Mouse (Mus musculus): ENCODE results near the gene Gm9268.
"Not testable (repeated sequence)": the region's sequence is repeated elsewhere in the genome, so short reads cannot be mapped to it uniquely, and the experiment has no call there.

Gene Gm9268

GRCm38 (mm10) chr7:43018465-43018864 is at the start of gene Gm9268:
TSS of gene Gm9268 (plus strand) at chr7:43018765.
- not testable (repeated sequence) for DNase-seq (ENCODE audit: extremely low spot score)

- no peak for DNase-seq (ENCODE audit: extremely low spot score)
Observed at GRCm38 (mm10) chr7:42980098-42980497, 38.5 kb upstream of the Gm9268 start.

- DNase-seq (ENCODE audit: extremely low spot score): no peak
Observed at GRCm38 (mm10) chr7:42980739-42981138, 37.8 kb upstream of the Gm9268 start.

DNA sequence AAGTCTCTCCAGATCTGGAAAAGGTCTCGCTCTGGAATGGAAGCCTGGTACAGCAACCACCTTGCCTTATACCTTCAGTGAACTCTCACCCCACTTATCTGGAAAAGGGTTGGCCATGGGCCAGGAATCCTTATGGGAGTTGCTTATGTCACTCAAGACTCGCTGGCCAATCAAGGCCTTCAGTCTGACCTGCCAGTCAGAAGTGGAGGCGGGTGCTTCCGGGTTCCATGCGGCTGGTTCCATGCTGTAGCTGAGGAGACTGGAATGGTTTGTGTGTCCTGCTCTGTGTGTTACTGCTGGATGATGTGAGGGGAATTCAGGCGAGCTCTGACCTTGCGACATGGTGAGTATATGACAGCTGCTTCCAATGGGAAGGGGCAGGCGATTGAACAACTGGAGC is 59.3 kb downstream of the Gm9268 start:
- DNase-seq (ENCODE audit: extremely low spot score): no peak

Data from embryo, embryonic 9.5 days (tissue).